Mouse (Mus musculus) embryo, embryonic 10 days (tissue): ENCODE measurements at regions not wholly inside any gene's neighbourhood (a gene's known extent, or its start where the extent isn't known, plus 50 kb on each side); places are given as distances from the start of the nearest gene placed in this dataset.

Source experiments
- DNase-seq: peaks from one replicate; pipeline ENCODE4 v3.0.0-alpha.2; 2015; ENCODE audit warnings: low spot score

DNA sequence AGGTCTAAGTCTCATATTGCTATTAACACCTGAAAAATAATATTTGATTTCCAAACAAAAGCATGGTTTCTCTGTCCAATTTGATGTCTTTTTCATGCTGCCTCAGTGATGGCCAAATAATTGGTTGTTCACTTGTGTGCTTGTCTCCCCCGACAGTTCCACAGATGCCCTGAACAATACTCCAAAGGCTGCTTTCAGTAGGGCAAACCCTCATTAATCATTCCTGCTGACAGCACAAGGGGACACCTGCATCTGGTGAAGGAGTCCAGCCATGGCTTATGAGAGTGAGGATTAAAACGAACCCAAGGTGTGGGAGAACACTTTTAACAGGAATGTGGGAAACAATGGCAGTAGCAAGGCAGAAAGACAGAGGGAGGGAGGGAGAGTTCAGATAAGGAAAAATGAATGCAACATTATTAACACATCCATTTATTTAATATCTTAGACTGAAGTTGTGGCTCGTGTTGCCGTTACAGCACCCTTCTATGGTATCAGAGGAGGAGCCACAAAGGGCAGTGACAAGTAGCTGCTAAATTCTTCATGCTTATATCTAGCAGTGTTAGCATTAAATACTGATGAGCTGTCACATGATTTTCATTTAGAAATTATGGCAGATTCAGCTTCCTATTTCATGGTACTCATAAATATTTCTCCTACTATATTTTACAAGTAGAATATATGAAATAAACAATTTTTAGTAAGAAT lies 501.8 kb upstream of the Mms22l start:
- DNase-seq: peak; percentile 70

DNA sequence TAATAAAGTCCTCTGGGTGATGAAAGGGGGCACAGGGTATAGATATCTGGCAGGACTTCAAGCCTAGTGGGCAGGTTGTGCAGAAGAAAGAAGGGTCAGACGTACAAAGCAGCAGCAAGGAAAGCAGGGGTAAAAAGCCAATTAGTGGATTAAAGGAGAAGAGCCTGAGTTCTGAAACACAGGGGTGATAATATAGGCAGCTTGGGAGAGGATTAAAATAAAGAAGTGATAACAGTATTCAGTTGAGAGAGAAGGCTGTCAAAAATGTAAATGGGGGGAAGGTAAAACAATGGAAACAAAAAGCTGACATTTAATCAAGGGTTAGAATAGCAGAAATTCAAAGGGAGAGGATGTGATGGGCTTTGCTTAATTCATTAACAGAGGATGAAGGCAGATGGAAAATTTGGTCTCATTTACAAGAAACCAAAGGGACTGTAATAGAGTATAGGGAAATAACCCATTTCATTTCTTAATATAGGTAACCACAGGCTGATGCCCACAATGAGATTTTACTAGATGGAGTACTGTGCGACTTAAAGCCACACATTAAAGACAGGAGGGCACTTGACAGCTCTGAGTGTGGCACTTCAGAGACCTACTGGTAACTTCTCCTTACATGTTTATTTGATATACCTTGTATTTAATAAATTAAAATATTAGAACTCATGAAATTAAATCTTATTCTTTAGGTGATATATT lies 489.8 kb upstream of the Mms22l start:
- DNase-seq: no peak

DNA sequence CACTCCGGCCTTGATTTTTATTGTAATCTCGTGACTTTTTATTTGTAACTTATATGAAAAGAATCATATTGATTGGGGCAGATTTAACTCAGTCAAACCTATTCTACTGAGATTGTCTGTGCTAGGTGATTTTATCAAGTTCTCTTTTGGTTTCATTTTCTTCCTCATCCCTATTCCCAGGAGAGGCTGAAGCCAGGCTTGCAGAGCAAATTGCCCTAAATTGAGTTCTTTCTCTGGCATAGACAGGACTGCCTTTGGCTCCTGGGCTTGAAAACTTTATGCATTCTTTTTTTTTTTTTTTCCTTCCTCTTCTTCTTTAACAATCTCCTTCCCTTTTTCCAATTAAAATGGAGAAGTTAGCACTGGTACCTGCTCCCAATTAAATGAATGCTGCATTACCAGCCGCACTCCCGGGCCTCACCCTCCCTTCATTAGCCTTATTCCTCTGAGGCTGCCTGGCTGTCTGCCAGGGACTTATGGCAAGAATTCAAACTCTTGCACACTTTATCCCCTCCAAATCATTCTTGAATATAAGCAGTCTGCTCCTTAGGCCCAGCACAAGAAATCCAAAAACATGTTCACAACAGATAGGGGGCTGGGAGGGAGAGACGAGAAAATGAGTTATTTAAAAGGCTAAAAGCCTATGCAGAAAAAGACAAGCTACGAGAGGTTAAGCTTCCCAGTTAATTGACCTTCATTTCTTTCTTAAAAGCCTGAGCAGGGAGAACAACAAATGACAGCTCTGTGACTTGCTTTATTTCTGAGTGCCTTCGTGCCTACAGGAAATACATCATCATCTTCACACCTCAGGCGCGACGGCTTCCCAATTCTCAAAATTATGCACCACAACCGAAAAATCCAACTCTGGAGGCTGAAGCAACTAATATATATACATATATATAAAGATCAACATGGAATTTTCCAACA lies 476.8 kb upstream of the Mms22l start:
- DNase-seq: no peak
